Mouse (Mus musculus) neural tube, embryonic 12.5 days (tissue): ENCODE data around the gene Tep1. TPM values are rescaled to one million over a fixed set of nuclear protein-coding genes. Genes with fewer than 3 reads are reported as not detected.

Experiments used
- polyA plus RNA-seq: library from polyadenylated mRNA; unstranded; fragments of >200 nt; fragmentation: Nextera tagmentation; extraction: Ambion mirVana; gene quantifications from 2 replicates; pipeline ENCODE4 v1.2.1, GENCODE M21; 2016

Gene Tep1
- polyA plus RNA-seq, 1 experiment from 2014 or later: 5.9 TPM

Other genes starting within 250 kb of the Tep1 start
- gene Olfr745, start 231.2 kb downstream of the Tep1 start, polyA plus RNA-seq: not detected in 2 replicates
- gene Olfr746, start 223.5 kb downstream of the Tep1 start, polyA plus RNA-seq: not detected in 2 replicates
- gene Olfr747, start 177.4 kb downstream of the Tep1 start, polyA plus RNA-seq: not detected in 2 replicates
- not detected in 2 replicates for gene Olfr748, start 163.2 kb downstream of the Tep1 start, polyA plus RNA-seq
- gene Olfr749, start 125.5 kb downstream of the Tep1 start, polyA plus RNA-seq: not detected in 2 replicates
- 102 and 110 TPM in 2 replicates for gene Ttc5, start 85.0 kb downstream of the Tep1 start, polyA plus RNA-seq
- gene Ccnb1ip1, start 62.8 kb downstream of the Tep1 start, polyA plus RNA-seq: not detected in 2 replicates
- gene Parp2, start 62.7 kb downstream of the Tep1 start, polyA plus RNA-seq: 51.3 and 58.6 TPM in 2 replicates
- 0.47 and 0.81 TPM in 2 replicates for gene Klhl33, start 26.9 kb upstream of the Tep1 start, polyA plus RNA-seq
- 120 and 129 TPM in 2 replicates for gene Osgep, start 54.3 kb upstream of the Tep1 start, polyA plus RNA-seq
- gene Apex1, start 54.4 kb upstream of the Tep1 start, polyA plus RNA-seq: 272 and 279 TPM in 2 replicates
- 80.0 and 87.1 TPM in 2 replicates for gene Pip4p1, start 60.3 kb upstream of the Tep1 start, polyA plus RNA-seq
- 38.6 and 39.9 TPM in 2 replicates for gene Pnp, start 60.5 kb upstream of the Tep1 start, polyA plus RNA-seq
- gene Gm49342, start 74.0 kb upstream of the Tep1 start, polyA plus RNA-seq: not detected in 2 replicates
- 0.28 and 0.29 TPM in 2 replicates for gene Pnp2, start 85.4 kb upstream of the Tep1 start, polyA plus RNA-seq
- not detected in 2 replicates for gene Rnase10, start 137.2 kb upstream of the Tep1 start, polyA plus RNA-seq
- not detected in 2 replicates for gene Rnase9, start 171.3 kb upstream of the Tep1 start, polyA plus RNA-seq
- not detected in 2 replicates for gene Rnase11, start 179.6 kb upstream of the Tep1 start, polyA plus RNA-seq
- gene Rnase12, start 187.1 kb upstream of the Tep1 start, polyA plus RNA-seq: not detected in 2 replicates
- not detected in 2 replicates for gene Olfr750, start 203.9 kb upstream of the Tep1 start, polyA plus RNA-seq
- 11.6 and 14.5 TPM in 2 replicates for gene Rnase4, start 220.5 kb upstream of the Tep1 start, polyA plus RNA-seq
- 3.1 and 4.2 TPM in 2 replicates for gene Ang, start 220.6 kb upstream of the Tep1 start, polyA plus RNA-seq
- not detected in 2 replicates for gene Eddm3b, start 243.9 kb upstream of the Tep1 start, polyA plus RNA-seq